Mouse (Mus musculus) liver, embryonic 14.5 days (tissue): Measurements from ENCODE around the gene Rassf4. TPM values are rescaled to one million over a fixed set of nuclear protein-coding genes. Genes with fewer than 3 reads are reported as not detected.
A peak's percentile ranks its signal among the peaks of the same experiment; 100 is the strongest.
"Not testable (repeated sequence)": the region's sequence is repeated elsewhere in the genome, so short reads cannot be mapped to it uniquely, and the experiment has no call there.

Source experiments
- ATAC-seq: fragments of 200-750 bp; cut with Nextera tagmentation; 2 replicates; pipeline ENCODE4 v1.8.0; 2017; ENCODE audit warnings: moderate number of reproducible peaks, mild to moderate bottlenecking, moderate library complexity; ENCODE audit not compliant: insufficient read depth
- DNase-seq, 3 experiments: peaks; one replicate each; pipeline ENCODE4 v3.0.0-alpha.2; 2012 to 2013; ENCODE audit warnings: low read depth in 3 of 3, low spot score in 3 of 3
- H3K27ac ChIP-seq: fragments of 300-500 bp; sonication (generic); 2 replicates; pipeline ENCODE4 v1.5.1; 2014; ENCODE audit warnings: moderate library complexity, mild to moderate bottlenecking, control low read depth, inconsistent platforms
- H3K27me3 ChIP-seq: fragments of 300-500 bp; sonication (generic); 2 replicates; pipeline ENCODE4 v1.6.1; 2014; ENCODE audit warnings: mild to moderate bottlenecking, low read length, moderate library complexity; ENCODE audit not compliant: control insufficient read depth, insufficient read depth
- H3K36me3 ChIP-seq: fragments of 300-500 bp; sonication (generic); replicated peaks from 2 replicates; pipeline ENCODE4 v1.6.1; 2014; ENCODE audit warnings: low read depth; ENCODE audit not compliant: control insufficient read depth, insufficient read depth
- H3K4me1 ChIP-seq, 2 experiments: fragments of 200-500 bp in 1 of 2; fragments of 300-500 bp in 1 of 2; sonication (generic) in 1 of 2; replicated peaks; 2 replicates each; pipeline ENCODE4 v1.6.1; 2012 to 2014; ENCODE audit warnings: antibody characterized with exemption in 1 of 2, inconsistent platforms in 1 of 2, low read length in 1 of 2; ENCODE audit not compliant: control insufficient read depth in 2 of 2, insufficient read depth in 2 of 2
- H3K4me2 ChIP-seq: fragments of 300-500 bp; sonication (generic); 2 replicates; pipeline ENCODE4 v1.6.1; 2014; ENCODE audit warnings: low read depth, mild to moderate bottlenecking, control low read depth, moderate library complexity
- H3K4me3 ChIP-seq, 2 experiments: fragments of 200-500 bp in 1 of 2; fragments of 300-500 bp in 1 of 2; sonication (generic) in 1 of 2; 2 replicates each; pipeline ENCODE4 v1.5.1; 2012 to 2014; ENCODE audit warnings: low read depth in 2 of 2, low read length in 2 of 2, mild to moderate bottlenecking in 2 of 2, control low read depth in 1 of 2, inconsistent platforms in 1 of 2, moderate library complexity in 1 of 2; ENCODE audit not compliant: insufficient read depth in 1 of 2
- H3K9ac ChIP-seq: fragments of 300-500 bp; sonication (generic); replicated peaks from 2 replicates; pipeline ENCODE4 v1.6.1; 2014; ENCODE audit warnings: mild to moderate bottlenecking, control low read depth, moderate library complexity
- H3K9me3 ChIP-seq: fragments of 300-500 bp; sonication (generic); 2 replicates; pipeline ENCODE4 v1.6.1; 2016; ENCODE audit warnings: low read length, mixed read lengths; ENCODE audit not compliant: control insufficient read depth
- CTCF ChIP-seq: IDR thresholded peaks from 2 replicates; pipeline ENCODE4 v1.5.1; 2016; ENCODE audit warnings: antibody characterized with exemption, low read depth, control low read depth
- EP300 ChIP-seq: IDR thresholded peaks from 2 replicates; pipeline ENCODE4 v1.6.1; 2016; ENCODE audit warnings: antibody characterized with exemption, low read depth
- WGBS: fragments of 180-500 bp; shearing (Covaris S2); extraction: QIAGEN DNeasy Blood & Tissue Kit; methylation state at CpG from one replicate; pipeline ENCODE4 v1.1.7; 2014; ENCODE audit not compliant: insufficient replicate concordance; 5-methylcytosine and 5-hydroxymethylcytosine counted together
- polyA plus RNA-seq, 2 experiments: library from polyadenylated mRNA; depleted of rRNA in 1 of 2; stranded (reverse) in 1 of 2; unstranded in 1 of 2; fragments of >200 nt; fragmentation: Nextera tagmentation in 1 of 2; extraction: Ambion mirVana in 1 of 2; gene quantifications; 2 replicates each; pipeline versions ENCODE4 v1.2.1 to v1.2.3; 2012 to 2014

The Rassf4 gene
- polyA plus RNA-seq, 2 experiments, result 1.9 to 6.7 TPM

DNA sequence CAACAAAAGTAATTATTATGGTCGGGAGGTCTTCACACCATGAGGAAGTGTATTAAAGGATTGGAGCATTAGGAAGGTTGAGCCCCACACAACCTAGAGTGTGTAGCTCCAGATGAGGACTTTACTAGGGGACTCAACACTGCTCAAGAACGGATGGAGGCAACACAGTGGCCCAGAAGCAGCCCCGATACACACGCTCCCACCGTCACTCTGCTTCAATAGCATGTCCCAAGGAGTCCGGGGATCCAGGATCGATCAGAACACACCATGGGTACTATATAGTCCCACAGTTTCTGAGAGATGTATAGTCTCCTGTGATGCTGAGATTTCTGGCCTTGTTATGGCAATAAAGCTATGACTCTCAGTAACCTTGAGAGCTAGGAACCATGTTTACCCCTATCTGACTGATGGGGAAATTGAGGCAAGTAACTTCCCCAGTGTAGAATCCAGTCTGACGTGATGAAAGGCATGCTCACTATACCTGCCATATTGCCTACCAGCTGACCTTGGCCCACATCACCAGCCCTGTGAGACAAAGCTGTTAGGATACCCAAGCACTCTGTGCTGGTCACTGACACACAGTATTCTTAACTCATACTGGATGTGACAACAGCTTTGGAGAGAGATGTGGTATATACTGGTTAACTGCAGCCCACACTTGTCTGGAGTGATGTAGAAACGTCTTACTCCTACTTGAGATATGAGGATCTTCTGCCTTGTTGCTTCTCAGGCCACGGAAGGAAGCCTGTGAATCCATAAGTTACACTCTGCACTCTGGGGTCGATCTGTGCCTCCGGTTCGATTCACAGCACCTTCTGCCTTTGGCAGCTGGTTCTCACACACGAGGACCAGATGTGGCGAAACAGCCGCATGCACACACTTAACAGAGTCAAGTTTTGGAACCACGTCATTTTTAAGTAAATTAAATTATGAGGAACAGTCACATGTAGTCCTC, 39.7 kb downstream of the Rassf4 start:
- Histone ChIP-seq H3K9me3 (no peaks in the 10 kb centered on the region), H3K4me3 (no peak overlapping the region), H3K4me1 (peaks cover 0 to 21% of the 10 kb centered on the region in 2 experiments; a peak in 2 of 4 replicates), H3K36me3 (no peaks in the 10 kb centered on the region), H3K27me3 (no peaks in the 10 kb centered on the region), H3K9ac (no peak overlapping the region), H3K4me2 (no peak overlapping the region), H3K27ac (no peak overlapping the region)
- DNase-seq, result no peak
- ATAC-seq, result no peak
- WGBS, result 66% methylated on average over 17 of the region's 17 CpGs
- TF ChIP-seq CTCF (no peak), EP300 (no peak)

GRCm38 (mm10) chr6:116632129-116632528, 41.6 kb downstream of the Rassf4 start:
- ATAC-seq, result no peak
- DNase-seq, result peak in 1 of 3 experiments; percentile 38
- Histone ChIP-seq H3K36me3 (no peaks in the 10 kb centered on the region), H3K4me1 (peaks cover 0 to 24% of the 10 kb centered on the region in 2 experiments; a peak in 2 of 4 replicates), H3K27ac (no peak overlapping the region), H3K27me3 (no peaks in the 10 kb centered on the region), H3K9ac (no peak overlapping the region), H3K4me3 (no peak overlapping the region), H3K9me3 (no peaks in the 10 kb centered on the region), H3K4me2 (no peak overlapping the region)
- TF ChIP-seq CTCF, result peak; percentile 81
- TF ChIP-seq EP300, result no peak
- 28% methylated on average over 1 of the region's 1 CpGs for WGBS

DNA sequence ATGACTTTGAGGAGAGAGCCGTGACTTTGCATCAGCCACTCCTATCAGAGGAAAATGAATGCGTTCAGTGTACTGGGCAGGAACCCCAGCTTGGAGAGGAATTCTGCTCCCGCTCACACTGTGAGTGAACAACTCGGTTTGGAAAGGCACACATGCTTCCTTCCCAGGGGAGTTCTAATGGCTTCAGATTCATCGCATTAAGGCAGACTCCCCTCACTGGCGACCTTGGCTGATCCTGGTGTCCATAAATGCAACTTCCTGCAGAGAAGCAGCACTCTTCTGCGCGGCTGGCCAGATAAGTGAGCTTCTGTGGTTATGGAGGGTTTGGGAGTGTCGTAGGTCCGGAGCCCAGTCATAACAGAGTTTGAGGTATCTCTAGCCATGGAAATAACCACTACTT, 44.0 kb downstream of the Rassf4 start:
- WGBS, result 44% methylated on average over 10 of the region's 10 CpGs

DNA sequence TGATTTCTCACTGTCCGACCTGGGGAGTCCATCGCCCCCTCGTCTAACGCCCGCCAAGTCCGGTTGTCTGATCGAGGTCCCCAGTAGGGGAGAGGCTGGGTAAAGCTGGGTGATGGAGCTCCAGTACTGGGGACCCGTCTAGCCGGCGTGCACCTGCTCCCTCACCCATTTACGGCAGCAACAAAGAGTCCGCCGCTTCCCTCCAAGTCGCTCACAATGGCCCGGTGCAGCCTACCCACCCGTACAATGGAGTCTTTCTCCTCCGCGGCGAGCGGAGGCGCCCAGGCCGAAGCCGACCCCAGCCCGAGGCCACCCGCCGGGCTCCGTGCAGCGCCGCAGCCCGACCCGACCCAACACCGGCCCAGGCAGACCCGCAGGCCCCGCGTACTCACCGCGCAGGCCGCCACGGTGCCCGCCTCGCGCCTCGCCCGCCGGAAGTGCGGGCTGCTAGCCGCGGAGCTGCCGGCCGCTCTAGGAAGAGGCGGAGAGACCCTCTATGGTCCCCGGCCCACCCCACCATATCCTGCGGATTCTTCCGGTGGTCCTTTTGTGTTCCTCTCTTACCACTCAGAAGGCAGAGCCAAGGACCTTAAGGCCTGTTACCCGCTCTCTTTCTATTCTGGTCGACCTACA, 45.1 kb downstream of the Rassf4 start, which contains the start of gene Zfp422:
Gene Zfp422, minus strand, starts transcription at position 461 of the 633 bp plus-strand sequence.
- Histone ChIP-seq H3K36me3 (no peaks in the 10 kb centered on the region), H3K4me3 (peak within 1 kb of the TSS; percentile 68 to 69), H3K9ac (peak within 1 kb of the TSS; percentile 66), H3K27me3 (no peaks in the 10 kb centered on the region), H3K4me2 (peak within 1 kb of the TSS; percentile 68), H3K9me3 (no peaks in the 10 kb centered on the region), H3K4me1 (peaks cover 0 to 9% of the 10 kb centered on the region in 2 experiments; a peak in 2 of 4 replicates), H3K27ac (no peak within 1 kb of the TSS)
- ATAC-seq (peak; percentile 80), DNase-seq (peak in 1 of 3 experiments; percentile 10)
- WGBS, result under 1% methylated on average over 52 of the region's 56 CpGs
- no peak for TF ChIP-seq EP300
- no peak for TF ChIP-seq CTCF

More for the DNA sequence above, 44.0 kb downstream of the Rassf4 start:
- Histone ChIP-seq H3K4me3 (no peak overlapping the region), H3K36me3 (no peaks in the 10 kb centered on the region), H3K27ac (no peak overlapping the region), H3K4me1 (peaks cover 0 to 9% of the 10 kb centered on the region in 2 experiments; a peak in 2 of 4 replicates), H3K9me3 (no peaks in the 10 kb centered on the region), H3K9ac (no peak overlapping the region), H3K4me2 (no peak overlapping the region), H3K27me3 (no peaks in the 10 kb centered on the region)
- TF ChIP-seq EP300 (no peak), CTCF (no peak)
- no peak for ATAC-seq
- no peak for DNase-seq

DNA sequence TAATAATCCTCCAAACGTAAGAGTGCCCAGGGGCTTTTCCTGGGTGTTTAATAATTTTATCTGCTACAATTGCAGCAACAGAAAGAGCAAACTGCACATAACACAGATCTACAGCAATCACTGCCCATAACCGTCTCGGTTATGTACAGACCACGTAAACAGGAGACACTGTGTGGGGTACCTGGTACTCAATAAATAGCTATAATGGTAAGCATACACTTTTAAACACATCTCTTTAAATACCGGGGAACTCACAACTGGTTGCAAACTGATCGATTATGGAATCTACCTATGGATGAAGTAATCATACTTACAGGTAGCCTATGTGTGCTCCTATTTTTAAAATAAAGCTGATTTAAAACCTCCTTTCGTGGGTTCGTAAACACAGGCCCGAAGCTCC, 45.7 kb downstream of the Rassf4 start:
- Histone ChIP-seq H3K4me1 (peaks cover 0 to 9% of the 10 kb centered on the region in 2 experiments; a peak in 2 of 4 replicates), H3K27me3 (no peaks in the 10 kb centered on the region), H3K9me3 (no peaks in the 10 kb centered on the region), H3K9ac (peak overlapping the region; percentile 66), H3K4me3 (peak overlapping the region; percentile 68 to 69), H3K27ac (no peak overlapping the region), H3K4me2 (peak overlapping the region; percentile 68), H3K36me3 (no peaks in the 10 kb centered on the region)
- DNase-seq (no peak), ATAC-seq (no peak)
- TF ChIP-seq CTCF (no peak), EP300 (no peak)
- 12% methylated on average over 9 of the region's 9 CpGs for WGBS

DNA sequence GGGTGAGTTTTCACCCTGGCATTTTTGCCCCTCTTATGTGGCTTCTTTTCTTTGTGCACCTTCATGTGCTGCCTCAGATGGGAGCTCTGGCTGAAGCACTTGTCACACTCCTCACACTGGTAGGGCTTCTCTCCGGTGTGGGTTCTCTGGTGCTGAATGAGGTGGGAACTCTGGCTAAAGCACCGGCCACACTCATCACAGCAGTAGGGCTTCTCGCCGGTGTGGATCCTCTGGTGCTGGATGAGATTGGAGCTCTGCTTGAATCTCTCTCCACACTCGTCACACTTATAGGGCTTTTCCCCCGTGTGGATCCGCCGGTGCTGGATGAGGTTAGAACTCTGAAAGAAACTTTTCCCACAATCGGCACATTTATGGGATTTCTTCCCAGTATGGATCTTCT, 47.3 kb downstream of the Rassf4 start:
- H3K9ac ChIP-seq, ATAC-seq, H3K9me3 ChIP-seq, DNase-seq, H3K4me3 ChIP-seq, H3K27ac ChIP-seq, H3K27me3 ChIP-seq, H3K4me2 ChIP-seq, H3K36me3 ChIP-seq: not testable (repeated sequence)
- peaks cover 0 to 11% of the 10 kb centered on the region in 2 experiments; a peak in 2 of 4 replicates for H3K4me1 ChIP-seq
- 75% methylated on average over 9 of the region's 9 CpGs for WGBS
